Mouse (Mus musculus) activated CD4-positive, CD25-positive, alpha-beta regulatory T cell (primary cell): ENCODE measurements around the gene Tmem45a. TPM values are rescaled to one million over a fixed set of nuclear protein-coding genes. Genes with fewer than 3 reads are reported as not detected.

Experiments used
- polyA plus RNA-seq, 2 experiments: library from polyadenylated mRNA; unstranded; fragments of 100-300 nt; shearing (Covaris generic); gene quantifications; one replicate each; pipeline ENCODE4 v1.2.1; 2017

Tmem45a gene
- polyA plus RNA-seq, result under 1 TPM; 0.36 to 0.44 TPM

GRCm38 (mm10) chr16:56885824-56886615 lies at the start of gene Tmem45a:
Gene Tmem45a, minus strand, starts transcription at chr16:56886166.

GRCm38 (mm10) chr16:56928023-56928422 lies 42.1 kb upstream of the Tmem45a start, which contains the start of gene Lnp1:
Gene Lnp1, minus strand, starts transcription at chr16:56928061.

DNA sequence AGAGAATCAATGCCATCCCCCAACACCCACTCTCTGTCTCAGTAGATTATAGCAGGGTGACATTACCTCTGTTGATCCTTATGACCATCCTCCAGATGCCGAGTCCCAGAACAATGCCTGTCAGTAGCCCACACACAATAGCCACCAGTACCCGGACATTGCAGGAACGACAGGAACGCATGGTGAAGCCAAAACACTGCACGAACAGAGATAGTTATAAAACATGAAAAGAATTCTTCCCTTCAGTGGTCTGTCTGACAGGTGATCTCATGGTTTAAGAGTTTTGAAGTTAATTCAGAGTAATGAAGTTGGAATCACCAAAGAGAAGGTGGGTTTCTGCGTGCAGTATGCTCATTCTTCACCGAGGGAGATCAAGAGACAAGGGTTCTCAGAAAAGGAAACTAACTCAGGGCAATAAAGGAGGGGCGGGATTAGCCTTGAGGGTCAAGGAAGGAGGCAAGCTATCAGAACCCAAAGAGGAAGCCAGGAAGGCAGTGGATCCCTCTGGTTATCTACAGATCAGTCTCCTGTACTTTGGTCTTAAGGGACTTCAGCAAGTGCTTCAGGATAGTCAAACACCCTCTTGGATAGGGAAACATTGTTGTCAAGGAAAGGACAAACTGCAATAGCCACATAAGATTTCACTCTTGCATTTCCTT lies 90.4 kb downstream of the Tmem45a start, which contains the start of gene Adgrg7:
Adgrg7 (minus strand) TSS at position 375 of the 659 bp plus-strand sequence.

Other genes with a start within 250 kb of the Tmem45a start
- gene Tfg, start 168.7 kb downstream of the Tmem45a start, polyA plus RNA-seq, result 10 to 100 TPM; 71.9 to 73.6 TPM
- gene Adgrg7, start 90.3 kb downstream of the Tmem45a start, polyA plus RNA-seq, result under 1 TPM in 1 of 2 experiments, not detected in 1; 0.06 TPM
- not detected for gene Lnp1, start 41.9 kb upstream of the Tmem45a start, polyA plus RNA-seq
- not detected for gene Tmem45a2, start 185.2 kb upstream of the Tmem45a start, polyA plus RNA-seq
- gene Tomm70a, start 235.5 kb upstream of the Tmem45a start, polyA plus RNA-seq, result 10 to 100 TPM; 44.2 to 55.9 TPM